Mouse (Mus musculus) CD4-positive helper T cell, adult 2 months (primary cell): ENCODE measurements around the gene H2-DMa.
A peak's percentile ranks its signal among the peaks of the same experiment; 100 is the strongest.
"Not testable (repeated sequence)": the region's sequence is repeated elsewhere in the genome, so short reads cannot be mapped to it uniquely, and the experiment has no call there.

Experiments
- DNase-seq: peaks from one replicate; pipeline ENCODE4 v3.0.0-alpha.2; 2012; ENCODE audit warnings: low read depth, missing footprints, low spot score

Gene H2-DMa

GRCm38 (mm10) chr17:34124649-34125048, 5.3 kb downstream of the H2-DMa start:
- DNase-seq: peak; percentile 14

DNA sequence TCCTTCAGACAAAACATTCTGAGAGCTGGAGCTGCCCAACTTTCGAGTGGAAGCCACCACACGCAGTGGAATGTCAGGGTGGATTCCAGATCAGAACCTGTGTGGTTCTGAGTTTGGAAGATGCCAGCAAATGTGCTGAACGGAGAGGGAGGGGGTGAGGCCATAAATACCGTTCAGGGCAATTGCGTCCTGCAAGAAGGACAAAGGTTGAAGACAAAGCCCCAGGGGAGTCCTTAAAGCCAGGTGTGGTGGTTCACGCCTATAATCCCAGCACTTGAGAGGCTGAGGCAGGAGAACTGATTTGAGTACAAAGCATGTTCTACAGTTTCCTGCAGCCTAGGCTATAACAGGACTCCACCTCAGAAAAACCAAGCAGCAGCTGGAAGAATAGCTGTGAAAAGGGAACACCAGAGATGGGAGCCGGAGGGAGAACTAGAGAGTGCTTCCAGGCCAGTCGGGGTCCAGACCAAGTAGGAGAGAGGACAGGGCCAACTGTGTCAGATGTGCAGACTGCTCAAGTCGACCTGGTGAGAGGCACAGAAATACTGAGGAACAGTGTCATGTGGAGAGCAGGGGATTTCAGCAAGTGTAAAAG, 7.6 kb downstream of the H2-DMa start:
- DNase-seq: peak; percentile 12

GRCm38 (mm10) chr17:34127475-34127874, 8.1 kb downstream of the H2-DMa start:
- DNase-seq: peak; percentile 84

DNA sequence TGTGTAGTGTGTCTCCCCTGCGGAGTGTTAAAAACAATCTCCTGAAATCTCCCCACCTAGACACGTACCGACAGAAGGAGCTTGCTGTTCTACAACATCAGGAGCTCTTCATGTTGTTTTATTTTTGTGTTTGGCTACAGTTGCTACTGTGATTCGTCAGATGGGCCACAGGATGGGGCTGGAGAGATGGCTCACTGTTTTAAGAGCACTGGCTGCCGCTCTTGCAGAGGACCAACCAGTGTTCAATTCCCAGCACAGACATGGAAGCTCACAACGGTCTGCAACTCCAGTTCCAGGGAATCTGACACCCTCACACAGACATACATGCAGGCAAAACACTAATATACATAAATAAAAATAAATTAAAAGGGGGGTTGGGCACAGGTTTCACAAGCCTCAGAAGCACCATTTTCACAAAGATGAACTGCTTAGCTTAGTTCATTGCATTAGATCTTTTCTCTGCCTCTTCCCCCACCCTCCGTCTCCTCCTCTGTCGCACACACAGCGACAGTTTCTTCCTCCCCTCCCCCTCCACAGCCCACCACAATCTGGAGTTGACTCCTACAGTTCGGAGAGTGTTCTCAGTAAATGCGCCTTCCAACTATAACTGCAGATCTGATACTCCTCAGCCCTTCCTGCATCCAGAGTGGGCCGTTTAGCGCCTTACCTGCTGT, 9.1 kb downstream of the H2-DMa start:
- DNase-seq: peak; percentile 73

- peak; percentile 70 for DNase-seq
These were observed 9.8 kb downstream of the H2-DMa start for GRCm38 (mm10) chr17:34128944-34129791.

- DNase-seq: no peak
These were observed 11.0 kb downstream of the H2-DMa start for GRCm38 (mm10) chr17:34130073-34130947.

- DNase-seq: no peak
These were observed 12.6 kb downstream of the H2-DMa start for GRCm38 (mm10) chr17:34131911-34132310.

DNA sequence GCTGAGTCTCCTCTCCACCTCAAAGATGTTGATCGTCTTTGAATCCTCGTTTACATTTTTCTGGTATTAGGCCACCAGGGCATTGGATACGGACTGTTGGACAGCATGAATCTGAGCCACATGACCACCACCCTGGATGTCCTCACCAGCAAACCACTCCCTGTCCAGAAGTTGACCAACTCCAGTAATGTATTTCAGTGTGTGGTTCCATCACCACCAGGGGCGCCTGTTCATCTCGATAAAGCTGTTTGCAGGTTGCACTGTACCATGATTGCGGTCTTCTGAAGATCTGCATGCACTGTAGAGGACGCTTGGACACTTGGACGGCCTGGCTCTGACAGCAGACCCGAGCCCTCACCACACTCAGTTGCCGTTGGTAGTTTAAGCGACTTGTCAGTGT, 13.9 kb downstream of the H2-DMa start:
- DNase-seq: peak; percentile 13

DNA sequence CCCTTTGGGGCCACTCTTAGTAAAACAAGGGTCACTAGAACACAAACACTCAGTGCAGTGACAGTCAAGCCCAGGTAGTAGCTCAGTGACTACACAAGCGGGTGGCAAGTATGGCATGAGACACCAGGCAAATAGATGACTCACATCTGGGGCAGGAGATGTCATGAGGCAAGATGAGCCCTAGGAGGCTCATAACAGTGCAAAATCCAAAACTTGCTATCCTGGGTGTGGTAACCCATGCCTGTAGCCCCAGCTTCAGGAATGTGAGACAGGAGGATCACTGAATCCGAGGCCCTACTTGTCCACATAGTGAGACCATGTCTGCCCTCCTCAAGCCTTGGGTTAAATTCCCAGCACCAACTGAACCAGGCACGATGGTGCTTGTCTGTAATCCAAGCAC, 15.1 kb downstream of the H2-DMa start:
- peak; percentile 13 for DNase-seq

- DNase-seq: peak; percentile 99
These were observed 16.2 kb downstream of the H2-DMa start for GRCm38 (mm10) chr17:34135297-34136224.

- no peak for DNase-seq
These were observed 18.3 kb downstream of the H2-DMa start for GRCm38 (mm10) chr17:34137601-34138000.

DNA sequence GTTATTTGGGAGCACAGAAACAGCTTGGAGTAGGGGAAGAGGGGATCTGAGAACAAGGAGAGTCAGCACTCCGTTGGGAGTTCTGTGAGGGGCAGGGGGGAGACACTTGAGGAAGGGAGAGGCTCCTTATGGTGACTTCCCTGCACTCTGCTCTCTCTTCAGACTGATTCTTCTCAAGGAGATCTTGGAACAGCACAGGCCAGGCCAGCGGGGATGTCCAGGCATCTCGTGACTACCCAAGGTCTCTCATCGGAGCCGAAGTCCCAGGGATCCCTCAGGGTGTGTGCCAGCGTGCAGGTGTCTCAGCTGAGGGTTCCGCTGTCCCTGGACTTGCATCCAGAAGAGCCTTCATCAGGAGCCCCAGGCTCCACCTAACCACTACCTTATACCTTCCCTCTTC, 19.3 kb downstream of the H2-DMa start:
- DNase-seq: no peak

DNA sequence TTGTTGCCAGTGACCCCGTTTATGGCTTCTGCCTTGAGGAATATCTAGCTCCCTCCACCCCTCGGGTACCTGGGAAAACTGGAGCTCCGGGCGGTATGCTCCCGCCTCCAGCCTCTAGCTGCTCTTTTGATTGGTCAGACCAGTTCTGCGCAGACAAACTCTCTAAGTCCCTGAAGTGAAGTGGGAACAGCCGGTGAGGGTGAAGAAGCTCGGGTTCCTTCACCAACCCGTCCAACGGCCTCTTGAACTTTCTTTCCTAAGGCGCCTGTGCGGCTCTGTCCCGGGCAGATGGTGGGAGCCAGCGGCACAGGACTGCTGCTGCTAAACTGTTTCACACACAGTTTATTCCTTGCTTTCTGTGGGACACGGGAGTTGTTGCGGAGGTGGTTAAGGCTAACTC, 20.1 kb downstream of the H2-DMa start:
- DNase-seq: no peak

GRCm38 (mm10) chr17:34140240-34140639, 20.9 kb downstream of the H2-DMa start:
- DNase-seq: no peak

- DNase-seq: no peak
These were observed 22.1 kb downstream of the H2-DMa start for GRCm38 (mm10) chr17:34141448-34141847.

GRCm38 (mm10) chr17:34142456-34143010, 23.2 kb downstream of the H2-DMa start:
- DNase-seq: peak; percentile 12

GRCm38 (mm10) chr17:34143033-34143432, 23.7 kb downstream of the H2-DMa start, which contains the start of gene H2-DMb2:
Gene H2-DMb2, plus strand, starts transcription at chr17:34143307.
- DNase-seq: peak; percentile 78

- no peak for DNase-seq
These were observed 24.1 kb downstream of the H2-DMa start for GRCm38 (mm10) chr17:34143461-34143860.

- DNase-seq: not testable (repeated sequence)
These were observed 24.9 kb downstream of the H2-DMa start for GRCm38 (mm10) chr17:34144221-34144620.

DNA sequence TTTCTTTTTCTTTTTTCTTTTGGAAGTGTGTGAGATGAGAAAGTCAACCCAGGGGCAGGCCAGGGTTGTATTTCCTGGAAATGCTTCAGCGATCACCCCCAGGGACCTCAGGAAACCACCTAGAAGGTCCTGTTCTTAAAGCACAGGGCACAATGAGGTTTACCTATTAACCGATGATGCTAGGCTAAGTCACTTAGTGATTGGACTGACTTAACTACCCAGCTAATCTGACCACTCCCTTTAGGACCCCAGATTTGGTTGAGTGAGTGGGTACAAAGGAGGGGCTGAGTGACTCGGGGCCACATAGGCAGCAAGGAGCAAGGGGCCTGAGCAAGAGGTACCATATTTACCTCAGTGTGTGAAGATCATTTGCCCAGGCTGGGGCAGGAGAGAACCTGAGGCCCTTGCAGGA, 25.6 kb downstream of the H2-DMa start:
- DNase-seq: no peak
